Mouse (Mus musculus) embryonic facial prominence, embryonic 14.5 days (tissue): ENCODE data around the gene Slc25a39. TPM values are rescaled to one million over a fixed set of nuclear protein-coding genes. Genes with fewer than 3 reads are reported as not detected.
A peak's percentile ranks its signal among the peaks of the same experiment; 100 is the strongest.

Experiments
- ATAC-seq: fragments of 200-750 bp; cut with Nextera tagmentation; 2 replicates; pipeline ENCODE4 v1.8.0; 2017; ENCODE audit warnings: low read depth, moderate number of reproducible peaks, moderate TSS enrichment
- DNase-seq: peaks from one replicate; pipeline ENCODE4 v3.0.0-alpha.2; 2015; ENCODE audit warnings: low spot score
- H3K27ac ChIP-seq: fragments of 300-500 bp; sonication (generic); replicated peaks from 2 replicates; pipeline ENCODE4 v1.5.1; 2014; ENCODE audit warnings: low read depth, mild to moderate bottlenecking, low read length, moderate library complexity
- H3K27me3 ChIP-seq: fragments of 300-500 bp; sonication (generic); replicated peaks from 2 replicates; pipeline ENCODE4 v1.6.1; 2014; ENCODE audit warnings: low read length; ENCODE audit not compliant: control insufficient read depth, insufficient read depth
- H3K36me3 ChIP-seq: fragments of 300-500 bp; sonication (generic); 2 replicates; pipeline ENCODE4 v1.6.1; 2014; ENCODE audit warnings: low read length, mixed read lengths; ENCODE audit not compliant: control insufficient read depth, insufficient read depth
- H3K4me1 ChIP-seq: fragments of 300-500 bp; sonication (generic); 2 replicates; pipeline ENCODE4 v1.6.1; 2014; ENCODE audit warnings: antibody characterized with exemption, low read length; ENCODE audit not compliant: control insufficient read depth, insufficient read depth
- H3K4me2 ChIP-seq: fragments of 300-500 bp; sonication (generic); 2 replicates; pipeline ENCODE4 v1.6.1; 2014; ENCODE audit warnings: low read depth, mild to moderate bottlenecking, low read length, moderate library complexity, mixed read lengths
- H3K4me3 ChIP-seq: fragments of 300-500 bp; sonication (generic); 2 replicates; pipeline ENCODE4 v1.5.1; 2014; ENCODE audit warnings: low read depth, mild to moderate bottlenecking, low read length
- H3K9ac ChIP-seq: fragments of 300-500 bp; sonication (generic); 2 replicates; pipeline ENCODE4 v1.6.1; 2014; ENCODE audit warnings: low read depth, mild to moderate bottlenecking, low read length, moderate library complexity, mixed read lengths
- H3K9me3 ChIP-seq: fragments of 300-500 bp; sonication (generic); 2 replicates; pipeline ENCODE4 v1.6.1; 2016; ENCODE audit warnings: low read length; ENCODE audit not compliant: control insufficient read depth
- WGBS: fragments of 180-500 bp; shearing (Covaris S2); extraction: QIAGEN DNeasy Blood & Tissue Kit; methylation state at CpG from one replicate; pipeline ENCODE4 v1.1.7; 2014; 5-methylcytosine and 5-hydroxymethylcytosine counted together
- polyA plus RNA-seq: library from polyadenylated mRNA; unstranded; fragments of >200 nt; fragmentation: Nextera tagmentation; extraction: Ambion mirVana; gene quantifications from 2 replicates; pipeline ENCODE4 v1.2.1, GENCODE M21; 2014

Slc25a39 gene
- polyA plus RNA-seq, 1 experiment from 2014 or later, result 190 TPM

DNA sequence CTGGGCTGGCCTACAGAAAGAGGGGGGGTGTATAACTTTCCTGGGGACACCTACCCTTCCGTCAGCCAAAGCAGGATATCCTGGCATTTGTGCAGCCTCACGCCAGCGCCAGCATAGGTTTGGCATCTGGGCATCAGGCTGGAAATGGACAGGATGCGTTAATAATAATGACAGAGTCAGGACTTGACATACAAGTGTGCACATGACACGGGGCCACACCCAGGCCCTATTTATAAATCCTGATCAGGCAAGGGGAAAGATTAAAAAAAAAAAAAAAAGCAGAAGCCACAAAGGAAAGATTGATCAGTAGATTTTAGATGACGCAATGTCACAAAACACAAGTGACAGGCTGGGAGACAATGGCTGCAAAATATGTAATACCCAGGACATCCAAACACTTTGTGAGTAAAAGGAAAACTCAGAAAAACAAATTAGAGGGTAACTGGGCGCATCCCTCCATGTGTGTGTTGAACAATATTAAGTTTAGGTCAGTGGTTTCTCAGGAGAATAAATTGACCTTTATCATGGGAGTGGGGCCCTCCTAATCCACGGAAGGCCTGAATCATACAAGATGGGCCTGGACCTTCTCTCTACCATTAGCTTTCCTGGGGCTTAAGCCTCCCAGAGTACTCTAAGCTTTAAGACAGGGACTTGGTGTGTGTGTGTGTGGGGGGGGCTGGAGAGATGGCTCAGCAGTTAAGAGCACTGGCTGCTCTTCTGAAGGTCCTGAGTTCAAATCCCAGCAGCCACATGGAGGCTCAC, 18.0 kb upstream of the Slc25a39 start:
- Histone ChIP-seq H3K4me1 (0 out of 2 replicates have a peak, but pooled peaks cover 3% of the 10 kb centered on the region), H3K27ac (no peak overlapping the region), H3K27me3 (no peaks in the 10 kb centered on the region), H3K4me3 (no peak overlapping the region), H3K4me2 (no peak overlapping the region), H3K9ac (no peak overlapping the region), H3K9me3 (no peaks in the 10 kb centered on the region), H3K36me3 (no peaks in the 10 kb centered on the region)
- DNase-seq (no peak), ATAC-seq (no peak)
- WGBS, result 78% methylated on average over 8 of the region's 8 CpGs

DNA sequence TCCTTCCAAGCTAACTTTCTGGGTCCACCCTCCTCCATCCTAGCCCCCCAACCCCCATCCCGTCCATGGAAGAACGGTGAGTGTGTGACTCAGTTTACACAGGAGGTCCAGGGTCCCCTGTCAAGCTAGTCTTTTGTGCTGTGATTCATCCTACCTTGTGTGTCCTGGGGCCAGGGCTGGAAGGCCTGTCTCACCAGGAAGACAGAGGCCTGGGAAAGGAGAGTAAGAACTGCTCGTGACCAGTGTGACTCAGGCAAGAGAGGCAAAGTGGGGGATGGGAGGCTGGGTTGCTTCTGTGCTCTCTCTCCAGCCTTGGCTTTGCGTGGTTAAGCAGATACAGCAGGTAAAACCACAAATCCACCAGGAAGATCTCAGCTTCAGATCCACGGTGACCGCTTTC, 16.9 kb upstream of the Slc25a39 start:
- no peak for ATAC-seq
- Histone ChIP-seq H3K36me3 (no peaks in the 10 kb centered on the region), H3K9me3 (no peaks in the 10 kb centered on the region), H3K4me3 (no peak overlapping the region), H3K4me2 (no peak overlapping the region), H3K4me1 (0 out of 2 replicates have a peak, but pooled peaks cover under 1% of the 10 kb centered on the region), H3K9ac (no peak overlapping the region), H3K27ac (no peak overlapping the region), H3K27me3 (no peaks in the 10 kb centered on the region)
- 74% methylated on average over 6 of the region's 6 CpGs for WGBS
- DNase-seq, result no peak

DNA sequence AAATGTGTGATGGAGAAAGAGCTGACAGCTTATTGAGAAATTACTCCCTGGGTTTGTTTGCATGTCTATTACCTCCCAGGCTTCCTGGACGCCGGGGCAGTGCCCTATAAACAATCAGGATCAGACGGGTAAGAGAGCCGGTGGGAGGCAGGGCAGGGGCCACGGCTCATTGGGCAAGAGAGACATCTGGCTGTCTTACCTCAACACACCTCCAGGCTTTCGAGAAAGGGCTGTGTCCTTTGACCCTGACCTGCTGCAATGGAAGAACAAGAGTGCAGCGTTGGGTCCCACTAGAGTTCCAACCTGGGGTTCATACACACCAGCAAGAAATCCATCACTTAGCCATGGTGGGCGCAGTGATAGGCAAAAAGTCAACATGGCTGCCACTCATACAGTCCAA, 13.8 kb upstream of the Slc25a39 start:
- H3K36me3 ChIP-seq, result no peaks in the 10 kb centered on the region
- H3K4me3 ChIP-seq, result no peak overlapping the region
- H3K27ac ChIP-seq, result no peak overlapping the region
- H3K9ac ChIP-seq, result no peak overlapping the region
- H3K27me3 ChIP-seq, result no peaks in the 10 kb centered on the region
- 61% methylated on average over 8 of the region's 8 CpGs for WGBS
- ATAC-seq (no peak), DNase-seq (no peak)
- H3K4me2 ChIP-seq, result no peak overlapping the region
- H3K9me3 ChIP-seq, result no peaks in the 10 kb centered on the region
- H3K4me1 ChIP-seq, result no peaks in the 10 kb centered on the region

DNA sequence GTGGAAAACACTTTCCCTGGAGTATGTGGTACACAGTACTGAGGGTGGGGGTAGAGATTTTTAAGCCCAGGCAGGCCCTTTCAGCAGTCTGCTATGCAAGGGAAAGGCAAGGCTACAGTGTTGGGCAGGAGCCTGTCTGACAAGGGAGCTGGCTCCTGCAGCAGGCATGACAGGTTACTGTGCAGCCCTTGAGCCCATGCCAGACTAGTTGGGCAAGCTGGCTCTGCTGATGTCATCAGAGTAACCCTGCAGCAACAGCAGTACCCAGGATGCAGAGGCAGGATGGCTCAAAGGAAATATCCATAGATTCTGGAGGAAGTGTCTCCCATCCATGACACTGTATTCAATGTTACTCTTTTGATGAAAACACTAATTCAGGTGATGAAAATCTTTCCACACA, 11.1 kb upstream of the Slc25a39 start:
- Histone ChIP-seq H3K9me3 (no peaks in the 10 kb centered on the region), H3K36me3 (no peaks in the 10 kb centered on the region), H3K4me3 (no peak overlapping the region), H3K4me1 (no peaks in the 10 kb centered on the region), H3K27ac (no peak overlapping the region), H3K4me2 (no peak overlapping the region), H3K9ac (no peak overlapping the region), H3K27me3 (no peaks in the 10 kb centered on the region)
- DNase-seq (no peak), ATAC-seq (no peak)

DNA sequence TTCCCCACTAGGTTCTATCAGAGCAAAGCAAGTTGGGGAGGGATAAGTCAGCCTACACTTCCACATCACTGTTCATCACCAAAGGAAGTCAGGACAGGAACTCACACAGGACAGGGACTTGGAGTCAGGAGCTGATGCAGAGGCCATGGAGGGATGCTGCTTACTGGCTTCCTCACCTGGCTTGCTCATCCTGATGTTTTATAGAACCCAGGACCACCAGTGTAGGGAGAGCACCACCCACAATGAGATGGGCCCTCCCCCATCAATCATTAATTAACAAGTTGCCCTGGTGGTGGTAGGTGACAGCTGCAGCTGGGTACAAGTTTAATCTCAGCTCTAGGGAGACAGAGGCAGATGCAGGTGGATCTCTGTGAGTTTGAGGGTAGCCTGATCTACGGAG, 9.4 kb upstream of the Slc25a39 start:
- Histone ChIP-seq H3K4me2 (no peak overlapping the region), H3K4me1 (no peaks in the 10 kb centered on the region), H3K9me3 (no peaks in the 10 kb centered on the region), H3K27me3 (no peaks in the 10 kb centered on the region), H3K9ac (no peak overlapping the region), H3K4me3 (no peak overlapping the region), H3K36me3 (no peaks in the 10 kb centered on the region), H3K27ac (no peak overlapping the region)
- 82% methylated on average over 1 of the region's 1 CpGs for WGBS
- no peak for ATAC-seq
- no peak for DNase-seq

DNA sequence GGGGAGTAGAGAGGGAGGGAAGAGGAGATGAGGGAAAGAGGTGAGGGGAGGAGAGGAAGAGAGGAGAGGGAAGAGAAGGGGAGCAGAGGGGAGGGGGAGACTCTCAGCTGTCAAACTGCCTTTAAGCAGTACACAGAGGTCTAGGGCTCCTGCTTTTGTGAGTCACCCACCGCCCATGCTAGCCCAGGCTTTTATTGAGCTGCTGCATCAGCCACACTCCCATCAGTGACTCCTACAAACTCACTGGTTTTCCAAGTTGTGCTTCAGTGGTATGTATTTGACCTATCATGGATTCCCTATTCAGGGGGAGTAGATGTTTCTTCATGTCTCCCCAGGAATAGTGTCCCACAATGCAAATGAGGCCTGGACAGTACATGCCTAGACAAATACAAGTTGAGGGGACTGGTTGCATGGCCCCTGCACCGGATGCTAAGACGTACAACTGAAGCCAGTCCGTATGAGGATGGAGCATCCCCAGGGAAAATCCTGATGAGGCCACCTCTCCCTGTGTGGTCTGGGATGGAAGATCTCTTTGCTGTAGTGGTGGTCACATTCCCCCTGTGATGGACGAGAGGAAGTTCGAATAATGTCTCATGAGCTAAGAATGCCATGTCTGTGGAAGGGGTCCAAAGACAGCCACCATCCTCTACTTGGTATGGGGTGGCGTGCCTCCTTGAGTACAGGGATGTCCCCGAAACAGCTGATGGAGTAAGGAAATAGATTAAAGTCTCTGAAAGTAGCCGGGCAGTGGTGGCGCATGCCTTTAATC, 7.5 kb upstream of the Slc25a39 start:
- WGBS, result 65% methylated on average over 10 of the region's 10 CpGs
- Histone ChIP-seq H3K4me1 (no peaks in the 10 kb centered on the region), H3K27ac (no peak overlapping the region), H3K4me2 (no peak overlapping the region), H3K9ac (no peak overlapping the region; the same call in 1 of the 2 replicates), H3K36me3 (no peaks in the 10 kb centered on the region), H3K27me3 (no peaks in the 10 kb centered on the region), H3K9me3 (no peaks in the 10 kb centered on the region), H3K4me3 (no peak overlapping the region)
- DNase-seq (no peak), ATAC-seq (no peak)

DNA sequence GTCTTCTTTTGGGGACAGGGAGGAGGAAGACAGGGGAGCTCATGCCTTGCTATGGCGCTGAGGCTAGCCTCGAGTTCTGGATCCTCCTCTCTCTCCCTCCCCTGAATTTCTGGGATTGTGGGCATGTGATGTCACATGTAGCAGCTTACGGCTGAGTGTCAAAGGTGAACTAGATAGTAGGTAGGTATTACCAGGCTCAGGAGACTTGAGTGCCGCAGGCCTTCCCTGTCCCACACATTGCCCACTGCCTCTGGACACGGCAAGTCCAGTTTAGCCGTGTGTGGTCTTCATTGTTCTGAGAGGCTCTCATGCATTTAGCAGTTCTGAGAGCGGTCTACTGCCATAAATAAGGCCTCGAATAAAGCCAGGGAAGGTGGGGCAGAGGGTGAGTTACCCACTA, 5.3 kb upstream of the Slc25a39 start:
- ATAC-seq, result no peak

DNA sequence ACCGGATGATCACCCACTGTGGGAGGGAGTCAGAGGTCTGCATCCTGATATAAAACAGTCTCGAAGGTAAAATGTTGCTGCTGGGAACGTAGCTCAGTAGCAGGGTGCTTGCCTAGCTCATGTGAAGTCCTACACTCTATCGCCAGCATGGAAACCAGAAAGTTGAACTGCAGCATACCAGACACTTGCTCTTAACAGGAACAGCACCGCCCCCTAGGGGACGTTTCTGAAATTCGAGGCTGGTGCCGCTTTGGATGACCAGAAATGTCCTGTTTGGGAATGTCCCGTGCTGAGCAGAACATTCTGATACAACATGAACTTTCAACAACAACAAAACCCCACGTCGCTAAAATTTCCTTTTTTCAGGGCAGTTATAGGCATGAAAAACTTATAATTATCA, 4.0 kb upstream of the Slc25a39 start:
- Histone ChIP-seq H3K4me3 (no peak overlapping the region), H3K36me3 (no peaks in the 10 kb centered on the region), H3K4me2 (no peak overlapping the region), H3K27ac (no peak overlapping the region), H3K27me3 (no peaks in the 10 kb centered on the region), H3K4me1 (no peaks in the 10 kb centered on the region), H3K9ac (no peak overlapping the region), H3K9me3 (no peaks in the 10 kb centered on the region)
- 6% methylated on average over 11 of the region's 11 CpGs for WGBS
- DNase-seq, result peak; percentile 96
- ATAC-seq, result peak; percentile 13; the same call in 1 of the 2 replicates

More for the DNA sequence above, 5.3 kb upstream of the Slc25a39 start:
- DNase-seq, result no peak
- H3K4me3 ChIP-seq, result no peak overlapping the region
- no peaks in the 10 kb centered on the region for H3K36me3 ChIP-seq
- H3K27ac ChIP-seq, result no peak overlapping the region
- no peaks in the 10 kb centered on the region for H3K9me3 ChIP-seq
- no peaks in the 10 kb centered on the region for H3K27me3 ChIP-seq
- H3K4me1 ChIP-seq, result no peaks in the 10 kb centered on the region
- no peak overlapping the region for H3K9ac ChIP-seq
- 79% methylated on average over 8 of the region's 8 CpGs for WGBS
- H3K4me2 ChIP-seq, result no peak overlapping the region
